Mouse (Mus musculus): ENCODE measurements around the gene Cdan1.

GRCm38 (mm10) chr2:120710948-120711347 lies 139.0 kb downstream of the Cdan1 start:
- no peak for TF ChIP-seq CTCF (IDR thresholded peaks at IDR 0.05; ENCODE audit: low read depth)
- no peak for TF ChIP-seq EP300 (IDR thresholded peaks at IDR 0.05; ENCODE audit: low read depth)
